Mouse (Mus musculus) left cerebral cortex, adult 9 months (tissue): ENCODE measurements around the gene Syngr3.
"Not testable (repeated sequence)": the region's sequence is repeated elsewhere in the genome, so short reads cannot be mapped to it uniquely, and the experiment has no call there.

Experiments
- DNase-seq, 2 experiments: peaks; one replicate each; pipeline ENCODE4 v3.0.0; 2022; ENCODE audit warnings: low spot score in 2 of 2

Gene Syngr3

GRCm38 (mm10) chr17:24719494-24720222, 29.9 kb upstream of the Syngr3 start:
- peak; percentile 97 to 99 for DNase-seq

- not testable (repeated sequence) for DNase-seq
Measured at GRCm38 (mm10) chr17:24718938-24719337, 29.2 kb upstream of the Syngr3 start.

GRCm38 (mm10) chr17:24717943-24718342, 28.2 kb upstream of the Syngr3 start, which contains the start of the genes Rnf151 and Rps2:
Gene Rnf151, minus strand, starts transcription at chr17:24718063.
Gene Rps2, plus strand, starts transcription at chr17:24718116.
- DNase-seq, result no peak

- DNase-seq, result no peak
Measured at GRCm38 (mm10) chr17:24716166-24716682, 26.5 kb upstream of the Syngr3 start.

GRCm38 (mm10) chr17:24715556-24715955, 25.8 kb upstream of the Syngr3 start:
- no peak for DNase-seq

GRCm38 (mm10) chr17:24708646-24709045, 18.9 kb upstream of the Syngr3 start:
- DNase-seq, result no peak

GRCm38 (mm10) chr17:24707801-24708425, 18.2 kb upstream of the Syngr3 start:
- no peak for DNase-seq

GRCm38 (mm10) chr17:24706982-24707800, 17.4 kb upstream of the Syngr3 start, which contains the start of gene Tbl3:
Gene Tbl3, minus strand, starts transcription at chr17:24707660.
- peak; percentile 71 to 95 for DNase-seq

GRCm38 (mm10) chr17:24705821-24706220, 16.1 kb upstream of the Syngr3 start:
- DNase-seq, result no peak

- DNase-seq, result no peak
Measured at GRCm38 (mm10) chr17:24701251-24701650, 11.5 kb upstream of the Syngr3 start.

- DNase-seq, result no peak
Measured at GRCm38 (mm10) chr17:24699473-24699872, 9.7 kb upstream of the Syngr3 start.

GRCm38 (mm10) chr17:24698715-24699114, 9.0 kb upstream of the Syngr3 start:
- DNase-seq, result no peak

GRCm38 (mm10) chr17:24697985-24698384, 8.2 kb upstream of the Syngr3 start:
- no peak for DNase-seq

GRCm38 (mm10) chr17:24696011-24696697, 6.4 kb upstream of the Syngr3 start, which contains the start of the genes Gfer and Noxo1:
Gene Gfer, minus strand, starts transcription at chr17:24696156.
Gene Noxo1, plus strand, starts transcription at chr17:24696234.
- DNase-seq, result peak in 1 of 2 experiments; percentile 75

- no peak for DNase-seq
Measured at GRCm38 (mm10) chr17:24695326-24696010, 5.7 kb upstream of the Syngr3 start.

- no peak for DNase-seq
Measured at GRCm38 (mm10) chr17:24692385-24692784, 2.6 kb upstream of the Syngr3 start.

GRCm38 (mm10) chr17:24687599-24687998, 2.2 kb downstream of the Syngr3 start:
- no peak for DNase-seq

- no peak for DNase-seq
Measured at GRCm38 (mm10) chr17:24687146-24687595, 2.6 kb downstream of the Syngr3 start.

GRCm38 (mm10) chr17:24686514-24686913, 3.2 kb downstream of the Syngr3 start:
- DNase-seq, result no peak

- DNase-seq, result no peak
Measured at GRCm38 (mm10) chr17:24677500-24678080, 12.2 kb downstream of the Syngr3 start.
